Mouse (Mus musculus) kidney, adult 11 months (tissue): ENCODE measurements at regions not wholly inside any gene's neighbourhood (a gene's known extent, or its start where the extent isn't known, plus 50 kb on each side); places are given as distances from the start of the nearest gene placed in this dataset.

Source experiments
- DNase-seq: peaks from one replicate; pipeline ENCODE4 v3.0.0; 2022

- DNase-seq: no peak
Measured at GRCm38 (mm10) chr13:3752334-3752733, 51.8 kb downstream of the Calml3 start.

- DNase-seq: no peak
Measured at GRCm38 (mm10) chr13:3751222-3751621, 52.9 kb downstream of the Calml3 start.

- peak; percentile 85 for DNase-seq
Measured at GRCm38 (mm10) chr13:3750756-3751155, 53.4 kb downstream of the Calml3 start.

GRCm38 (mm10) chr13:3749646-3750045 is 54.5 kb downstream of the Calml3 start:
- DNase-seq: peak; percentile 44

GRCm38 (mm10) chr13:3748859-3749258 is 55.3 kb downstream of the Calml3 start:
- DNase-seq: no peak

DNA sequence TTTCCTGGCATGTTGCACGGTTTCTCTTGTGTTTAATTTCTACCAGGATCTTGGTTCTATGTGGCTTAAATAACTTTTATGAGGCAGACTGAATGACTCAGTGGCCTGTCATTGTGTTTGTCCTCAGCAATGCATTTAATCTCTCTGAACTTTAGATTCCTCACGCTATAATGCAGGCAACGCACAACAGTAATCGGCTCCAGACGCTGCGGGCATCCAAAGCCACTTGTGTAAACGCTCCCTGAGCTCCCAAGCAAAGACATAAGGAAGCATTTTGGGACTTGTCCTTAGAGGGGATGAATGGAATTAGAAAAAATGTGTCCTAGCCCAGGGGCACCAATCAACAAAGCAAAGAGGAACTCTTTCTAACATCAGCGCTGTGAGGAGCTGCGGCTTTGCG is 57.6 kb downstream of the Calml3 start:
- no peak for DNase-seq

DNA sequence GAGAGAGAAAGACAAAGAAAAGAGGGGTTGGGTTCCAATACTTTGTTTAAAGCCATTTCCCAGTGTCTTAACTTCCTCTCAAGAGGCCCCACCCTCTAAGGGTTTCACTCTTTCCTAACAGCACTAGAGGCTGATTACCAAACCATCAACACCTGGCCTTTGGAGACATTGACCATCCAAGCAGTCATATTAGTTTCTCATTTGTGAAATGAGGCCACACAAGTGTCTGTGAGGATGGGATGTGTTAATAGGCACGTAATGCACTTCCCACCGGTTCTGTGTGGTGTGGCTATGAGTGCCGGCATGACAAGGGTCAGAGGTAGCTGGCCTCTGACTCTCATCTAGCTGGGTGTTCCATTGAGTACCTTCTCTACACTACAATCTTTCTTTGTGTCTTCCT is 59.2 kb downstream of the Calml3 start:
- DNase-seq: no peak

DNA sequence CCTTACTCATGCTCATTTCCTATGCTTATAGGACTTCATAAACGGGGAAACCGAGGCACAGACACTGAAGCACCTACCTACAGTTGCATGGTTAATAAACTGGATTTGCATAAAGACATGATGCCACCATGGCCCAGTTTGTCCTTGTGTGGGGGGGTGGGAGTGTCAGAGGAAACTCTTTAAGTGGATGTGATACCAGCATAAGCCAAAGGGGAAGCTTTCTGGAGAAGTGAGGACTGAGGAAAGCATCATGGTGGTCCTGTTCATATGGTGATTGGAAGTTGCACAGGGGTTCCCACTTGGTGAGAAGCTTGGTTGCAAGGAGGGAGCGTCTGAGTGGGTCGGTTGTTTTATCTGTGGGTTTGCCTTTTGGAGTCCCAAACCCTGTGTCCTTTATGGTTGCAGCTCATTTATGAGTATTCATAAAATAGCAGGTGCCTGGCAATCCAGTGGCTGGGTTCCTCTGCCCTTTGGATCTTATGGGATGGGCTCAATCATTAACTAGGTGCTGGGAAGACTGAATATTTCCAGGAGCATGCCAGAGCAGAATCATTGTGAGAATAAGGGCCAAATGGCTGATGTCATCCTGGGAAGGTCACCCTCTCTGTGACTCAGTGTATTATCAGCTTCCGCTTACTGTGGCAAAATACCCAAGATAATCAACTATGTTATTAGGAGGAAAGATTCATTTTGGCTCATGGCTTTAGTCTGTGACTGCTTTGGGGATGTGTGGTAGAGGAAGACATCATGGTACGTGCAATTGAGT is 60.2 kb downstream of the Calml3 start:
- DNase-seq: peak; percentile 69

DNA sequence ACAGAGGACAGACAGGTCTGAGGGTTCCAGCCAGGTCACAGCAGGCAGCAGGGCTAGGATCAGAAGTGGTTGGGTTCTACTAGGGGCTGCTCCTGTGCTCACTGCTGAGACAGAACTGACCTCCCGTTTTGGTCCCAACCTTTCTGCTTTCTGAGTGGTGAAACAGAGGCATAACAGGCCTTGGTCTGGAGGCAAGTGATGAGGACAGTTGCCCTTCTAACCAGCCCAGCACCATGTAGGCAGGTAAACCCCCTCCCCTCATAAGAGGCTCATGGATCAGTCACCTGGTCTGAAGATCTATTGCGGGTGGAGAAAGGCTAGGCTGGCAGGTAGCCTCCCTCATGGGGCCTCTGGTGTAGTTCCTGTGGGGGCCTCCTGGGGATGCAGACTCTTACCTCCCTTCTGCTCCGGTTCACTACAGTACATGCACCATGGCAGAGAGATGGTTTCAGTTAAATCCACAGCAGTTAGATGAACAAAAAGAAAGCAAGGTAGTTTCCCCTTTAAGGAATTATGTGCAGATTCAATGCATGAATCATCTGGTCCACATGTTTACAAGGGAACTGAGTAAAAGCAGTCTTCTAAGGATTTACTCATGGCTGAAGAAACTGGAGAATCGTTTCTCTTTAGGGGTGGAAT is 61.2 kb downstream of the Calml3 start:
- DNase-seq: no peak

- no peak for DNase-seq
Measured at GRCm38 (mm10) chr13:3742094-3742730, 61.9 kb downstream of the Calml3 start.

DNA sequence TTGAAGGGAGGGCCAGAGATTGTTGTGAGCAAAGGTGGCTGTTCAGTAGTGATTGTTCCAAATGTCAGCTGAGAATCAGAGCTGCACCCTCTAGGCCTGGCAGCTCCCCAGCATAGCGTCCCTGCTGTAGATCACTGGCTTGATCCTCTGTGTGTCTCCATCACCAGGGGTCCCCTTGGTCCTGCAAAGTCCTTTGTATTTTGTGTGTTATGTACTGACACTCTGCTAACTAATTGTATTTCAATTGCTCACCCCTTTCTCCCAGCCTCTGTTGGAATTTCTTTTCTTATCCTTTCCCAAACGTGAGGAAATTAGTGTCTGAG is 73.5 kb downstream of the Calml3 start:
- no peak for DNase-seq

DNA sequence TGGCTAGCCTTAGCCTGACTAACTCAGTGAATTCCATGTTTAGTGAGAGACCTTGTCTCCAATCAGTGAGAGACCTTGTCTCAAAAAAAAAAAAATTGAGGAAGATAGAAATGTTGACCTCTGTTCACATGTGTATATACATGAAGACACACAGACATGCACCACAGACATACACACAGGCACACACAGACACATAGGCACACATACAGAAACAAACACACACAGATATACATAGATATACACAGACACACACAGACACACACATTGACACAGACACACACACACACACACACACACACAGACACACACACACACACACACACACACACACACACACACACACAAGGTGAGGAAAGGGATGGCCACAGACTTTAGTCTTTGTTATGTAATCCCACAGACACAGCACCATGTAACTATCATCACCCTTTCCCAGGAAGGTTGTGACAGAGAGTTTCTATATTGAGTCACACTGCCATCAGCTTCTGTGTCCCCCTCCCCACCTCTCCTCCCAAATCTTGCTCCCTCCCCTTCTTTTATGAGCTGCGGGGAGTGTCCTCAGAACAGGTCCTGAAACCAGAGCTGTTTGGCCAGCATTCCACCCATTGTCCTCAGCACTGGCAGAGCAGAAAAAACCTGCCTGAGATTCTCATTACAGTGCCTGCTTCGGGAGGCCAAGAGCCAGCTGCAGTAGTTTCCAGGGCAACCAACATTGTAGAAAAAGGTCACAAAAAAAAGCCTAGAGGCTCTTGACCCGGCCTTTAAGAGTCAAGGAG is 74.0 kb downstream of the Calml3 start:
- DNase-seq: peak; percentile 36

DNA sequence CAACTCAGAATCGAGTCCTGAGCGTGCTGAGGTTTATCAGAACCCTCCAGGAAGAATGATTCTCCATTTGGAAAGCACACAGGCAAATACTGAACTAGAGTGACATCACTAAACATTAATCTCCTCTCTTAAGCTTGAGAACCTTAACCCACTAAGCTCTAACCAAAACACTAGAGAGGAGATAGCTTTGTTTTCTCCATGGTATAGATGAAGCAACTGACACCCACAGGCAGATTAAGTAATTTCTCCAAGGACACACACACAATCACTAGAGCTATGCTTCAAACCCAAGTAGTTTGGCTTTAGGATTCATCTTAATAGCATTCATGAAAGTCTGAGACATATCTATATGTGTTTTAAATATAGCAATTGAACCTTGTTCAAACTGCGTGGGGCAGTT is 75.2 kb downstream of the Calml3 start:
- no peak for DNase-seq

GRCm38 (mm10) chr13:3726331-3726781 is 77.8 kb downstream of the Calml3 start:
- no peak for DNase-seq

DNA sequence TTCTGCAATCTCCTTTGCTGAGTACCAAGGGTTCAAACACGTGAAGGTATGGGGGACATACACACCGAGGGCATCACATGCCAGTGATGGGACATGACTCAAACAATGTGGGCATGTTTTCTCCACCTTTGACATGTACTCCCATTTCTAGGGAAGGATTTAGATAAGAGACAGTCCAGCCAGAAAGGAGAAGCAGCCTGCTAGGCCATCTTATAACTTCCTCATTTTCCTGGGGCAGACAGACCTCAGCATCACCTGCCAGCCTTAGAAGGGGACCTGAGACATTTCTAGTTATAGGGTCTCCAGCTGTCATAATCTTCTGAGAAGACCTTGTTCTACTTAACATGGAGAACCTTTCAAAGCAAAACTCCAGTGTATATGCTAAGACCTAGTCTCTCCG is 78.3 kb downstream of the Calml3 start:
- DNase-seq: no peak

DNA sequence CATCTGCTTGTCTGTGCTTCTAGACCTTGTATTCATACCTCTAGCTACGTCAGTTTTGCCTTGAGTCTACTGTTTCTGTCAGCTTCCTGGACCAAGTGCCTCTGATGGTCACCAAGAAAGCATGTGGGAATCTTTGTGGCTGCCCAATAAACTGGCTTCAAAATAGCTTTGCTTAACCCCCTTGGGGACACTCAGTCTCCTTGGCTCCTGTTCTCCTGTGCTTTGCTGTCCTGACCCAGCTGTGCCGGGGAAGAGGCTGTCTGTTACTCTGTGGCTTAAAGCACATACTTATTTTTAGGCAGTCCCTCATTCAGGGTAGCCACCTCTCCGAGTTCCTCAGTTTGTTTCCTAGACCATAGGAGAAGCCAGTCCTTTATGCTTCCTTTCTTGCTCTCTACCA is 79.8 kb downstream of the Calml3 start:
- DNase-seq: no peak

GRCm38 (mm10) chr13:3723458-3724143 is 80.5 kb downstream of the Calml3 start:
- no peak for DNase-seq

DNA sequence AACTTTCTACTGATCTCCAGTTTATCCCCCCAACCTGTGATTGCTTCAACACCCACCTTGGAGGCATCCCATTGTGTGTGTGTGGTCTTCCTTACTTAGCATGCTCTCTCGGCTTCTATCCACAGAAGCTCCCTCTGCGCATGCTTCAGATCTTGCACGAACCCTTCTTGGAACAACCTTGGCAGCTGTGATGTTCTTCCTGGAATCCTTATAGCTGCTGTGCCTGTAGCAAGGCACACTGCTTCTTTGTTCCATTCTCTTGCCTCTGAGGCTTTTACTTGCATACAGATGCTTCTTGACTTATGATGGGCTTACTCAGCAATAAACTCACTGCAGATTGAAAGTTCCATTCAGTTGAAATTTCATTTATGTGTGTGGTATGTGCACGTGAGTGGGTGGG is 81.2 kb downstream of the Asb13 start:
- no peak for DNase-seq

DNA sequence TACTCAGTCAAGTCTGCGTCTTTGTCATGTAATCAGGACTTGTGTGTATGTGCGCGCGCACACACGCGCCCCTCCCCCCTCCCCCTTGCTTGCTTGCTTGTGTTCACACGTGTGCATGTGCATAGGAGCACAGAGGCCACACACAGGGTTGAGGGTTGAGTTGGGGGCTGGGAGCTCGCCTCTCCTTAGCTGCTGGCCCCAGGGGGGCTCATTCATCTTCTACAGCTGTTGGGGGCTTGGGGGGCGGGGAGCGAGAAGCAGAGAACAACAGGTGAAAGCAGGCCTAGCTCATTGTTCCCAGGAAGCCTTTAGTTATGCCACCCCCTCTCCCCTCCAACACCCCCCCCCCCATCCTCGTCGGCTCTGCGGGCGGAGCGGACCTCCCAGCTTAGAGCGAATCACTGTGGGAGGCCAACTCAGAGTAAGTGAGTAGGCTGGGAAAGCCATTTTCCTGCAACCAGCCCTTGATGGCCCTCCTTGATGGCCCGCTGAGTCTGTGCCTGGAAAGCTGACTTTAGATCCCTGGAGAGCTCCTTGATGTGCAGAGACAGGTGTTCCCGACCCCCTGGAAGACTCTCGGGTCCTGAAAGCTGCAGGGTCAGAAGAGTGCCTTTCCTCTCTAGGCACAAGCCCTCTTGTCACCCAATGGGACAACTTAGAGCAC is 78.8 kb downstream of the Asb13 start:
- DNase-seq: no peak

DNA sequence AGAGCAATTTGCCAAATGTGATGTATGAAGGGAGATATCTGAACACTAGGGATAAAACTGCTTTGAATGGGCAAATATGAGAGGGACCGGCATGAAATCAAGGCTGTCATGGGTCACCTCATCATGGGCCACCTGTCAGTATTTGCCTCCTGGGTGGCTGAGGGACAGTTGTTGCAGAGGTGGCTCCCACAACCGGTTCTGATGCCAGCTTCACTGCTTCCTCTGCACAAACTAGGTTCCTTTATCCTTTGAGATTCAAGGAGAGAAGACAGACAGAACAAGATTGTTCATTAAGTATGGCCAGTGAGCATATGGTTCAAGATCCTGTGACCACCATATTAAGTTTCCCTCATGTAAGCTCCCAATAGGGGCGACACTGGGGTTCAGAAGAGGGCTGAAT is 78.3 kb downstream of the Asb13 start:
- DNase-seq: no peak

GRCm38 (mm10) chr13:3709982-3710618 is 76.3 kb downstream of the Asb13 start:
- DNase-seq: no peak
